Mouse (Mus musculus): ENCODE measurements around the gene Nos3. TPM values are rescaled to one million over a fixed set of nuclear protein-coding genes. Genes with fewer than 3 reads are reported as not detected.
"Not testable (repeated sequence)": the region's sequence is repeated elsewhere in the genome, so short reads cannot be mapped to it uniquely, and the experiment has no call there.

Gene Nos3
- polyA plus RNA-seq, 1 experiment from 2014 or later: 9.0 TPM

DNA sequence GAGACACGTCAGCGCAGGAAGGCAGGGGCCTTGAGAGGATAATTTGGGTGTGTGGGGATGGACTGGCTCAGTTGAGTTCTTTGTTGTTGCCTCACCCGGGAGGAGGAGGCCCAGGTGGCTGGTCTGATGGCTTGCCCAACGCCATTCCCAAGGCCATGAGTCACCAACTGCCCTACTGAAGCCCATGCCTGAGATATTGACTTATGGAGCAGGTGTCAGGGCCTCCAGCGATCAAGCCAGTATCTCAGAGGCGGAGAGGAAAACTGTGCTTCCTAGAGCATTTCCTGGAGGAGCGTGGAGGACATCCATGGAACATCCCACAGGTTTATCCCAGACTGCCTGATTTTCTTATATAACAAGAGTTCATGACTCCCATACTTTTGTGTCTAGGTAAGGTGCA lies 28.1 kb downstream of the Nos3 start:
- WGBS: 82% methylated on average over 7 of the region's 7 CpGs
- ATAC-seq (ENCODE audit: low FRiP score): no peak
- H3K4me1 ChIP-seq: peaks cover 7% of the 10 kb centered on the region
- no peak overlapping the region for H3K4me2 ChIP-seq (replicated peaks)
- H3K27ac ChIP-seq: no peak overlapping the region
- no peak overlapping the region for H3K9ac ChIP-seq
- peaks cover 22% of the 10 kb centered on the region for H3K27me3 ChIP-seq
- H3K36me3 ChIP-seq: no peaks in the 10 kb centered on the region
- no peak overlapping the region for H3K4me3 ChIP-seq
- H3K9me3 ChIP-seq (replicated peaks): no peaks in the 10 kb centered on the region

DNA sequence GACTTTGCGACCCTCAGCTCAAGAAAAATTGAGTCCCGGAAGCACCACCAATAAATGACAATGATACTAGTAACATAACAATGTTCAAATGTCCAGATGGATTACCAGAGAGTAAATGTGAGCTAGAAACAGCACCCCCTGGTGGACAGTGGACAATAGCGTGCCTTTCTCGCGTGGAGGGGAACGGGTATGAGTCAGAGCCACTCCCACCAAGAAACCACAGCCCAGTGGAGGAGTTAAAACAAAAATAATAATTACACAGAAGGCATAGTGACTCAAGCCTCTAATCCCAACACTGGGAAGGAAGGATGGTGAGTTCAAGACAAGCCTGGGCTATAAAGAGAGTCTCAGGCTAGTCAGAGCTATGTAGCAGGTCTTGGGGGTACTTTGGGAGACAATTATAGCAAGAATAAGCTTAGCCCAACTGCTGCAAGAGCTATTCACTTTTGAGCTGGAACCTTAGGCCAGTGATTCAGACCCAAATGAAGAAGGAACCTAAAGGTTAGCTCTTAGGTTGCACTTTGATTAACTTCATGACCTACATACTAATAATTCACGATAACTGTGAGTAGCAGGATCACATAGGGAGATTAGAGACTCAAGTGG lies 28.9 kb downstream of the Nos3 start, which contains the start of gene Abcb8:
Abcb8 (plus strand) TSS at position 272 of the 606 bp plus-strand sequence.
- Histone ChIP-seq H3K36me3 (no peaks in the 10 kb centered on the region), H3K9me3 (replicated peaks) (no peaks in the 10 kb centered on the region), H3K27me3 (peaks cover 14% of the 10 kb centered on the region), H3K4me3 (peak within 1 kb of the TSS; percentile 48), H3K4me1 (no peaks in the 10 kb centered on the region; the same call in 1 of the 2 replicates), H3K4me2 (replicated peaks) (peak within 1 kb of the TSS; percentile 45), H3K9ac (peak within 1 kb of the TSS; percentile 49; the same call in 1 of the 2 replicates), H3K27ac (peak within 1 kb of the TSS; percentile 67)
- 22% methylated on average over 7 of the region's 7 CpGs for WGBS
- no peak for ATAC-seq (ENCODE audit: low FRiP score)

DNA sequence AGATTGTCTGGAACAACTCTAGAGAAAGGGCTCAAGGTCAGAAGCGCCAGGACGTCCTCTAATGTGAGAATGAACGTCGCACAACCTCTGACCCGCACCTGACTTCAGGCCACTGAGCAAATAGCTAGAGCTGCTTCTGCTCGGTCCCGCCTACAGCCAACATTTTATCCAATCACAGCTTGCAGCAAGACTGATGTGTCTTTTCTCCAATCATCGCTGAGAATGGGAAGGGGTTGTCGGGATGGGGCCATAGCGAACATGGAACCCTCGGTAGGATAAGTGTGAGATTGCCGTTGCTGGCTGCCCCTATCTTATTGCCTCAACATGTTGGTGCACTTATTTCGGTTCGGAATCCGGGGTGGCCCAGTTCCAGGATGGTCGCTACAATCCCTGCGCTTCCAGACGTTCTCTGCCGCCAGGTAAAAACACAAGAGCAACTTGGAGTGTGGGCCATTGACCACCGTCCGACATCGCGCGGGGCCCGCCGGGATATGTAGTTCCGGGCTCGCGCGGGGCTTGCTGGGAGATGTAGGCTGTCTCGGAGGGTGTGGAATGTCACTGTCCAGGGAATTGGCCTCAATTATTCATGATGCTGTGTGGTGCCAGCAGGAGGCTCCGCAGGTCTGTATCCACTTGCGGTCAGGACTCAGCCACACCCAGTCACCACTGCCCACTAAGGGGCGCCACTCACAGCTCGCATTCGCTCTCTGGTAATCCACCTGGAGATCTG lies 29.7 kb downstream of the Nos3 start:
- WGBS: 2% methylated on average over 36 of the region's 36 CpGs
- ATAC-seq (ENCODE audit: low FRiP score): peak; percentile 97
- Histone ChIP-seq H3K27ac (peak overlapping the region; percentile 67), H3K4me3 (peak overlapping the region; percentile 48), H3K9me3 (replicated peaks) (no peaks in the 10 kb centered on the region), H3K36me3 (no peaks in the 10 kb centered on the region), H3K4me1 (no peaks in the 10 kb centered on the region), H3K9ac (peak overlapping the region; percentile 49; the same call in 1 of the 2 replicates), H3K27me3 (peaks cover 7% of the 10 kb centered on the region; the same call in 1 of the 2 replicates), H3K4me2 (replicated peaks) (peak overlapping the region; percentile 45)

- not testable (repeated sequence) for H3K9me3 ChIP-seq (replicated peaks); H3K4me2 ChIP-seq (replicated peaks); H3K27ac ChIP-seq; H3K9ac ChIP-seq; H3K4me1 ChIP-seq; H3K4me3 ChIP-seq; H3K27me3 ChIP-seq; ATAC-seq (ENCODE audit: low FRiP score)
- H3K36me3 ChIP-seq: peaks cover 14% of the 10 kb centered on the region
- WGBS: 91% methylated on average over 6 of the region's 6 CpGs
Measured at GRCm38 (mm10) chr5:24396254-24396653, 31.6 kb downstream of the Nos3 start.

GRCm38 (mm10) chr5:24399686-24400085 lies 35.1 kb downstream of the Nos3 start:
- peaks cover 41% of the 10 kb centered on the region for H3K36me3 ChIP-seq
- no peak overlapping the region for H3K4me3 ChIP-seq
- no peak overlapping the region for H3K4me2 ChIP-seq (replicated peaks)
- H3K4me1 ChIP-seq: no peaks in the 10 kb centered on the region
- no peaks in the 10 kb centered on the region for H3K27me3 ChIP-seq
- 90% methylated on average over 10 of the region's 10 CpGs for WGBS
- H3K9ac ChIP-seq: no peak overlapping the region
- no peaks in the 10 kb centered on the region for H3K9me3 ChIP-seq (replicated peaks)
- H3K27ac ChIP-seq: no peak overlapping the region
- ATAC-seq (ENCODE audit: low FRiP score): no peak

DNA sequence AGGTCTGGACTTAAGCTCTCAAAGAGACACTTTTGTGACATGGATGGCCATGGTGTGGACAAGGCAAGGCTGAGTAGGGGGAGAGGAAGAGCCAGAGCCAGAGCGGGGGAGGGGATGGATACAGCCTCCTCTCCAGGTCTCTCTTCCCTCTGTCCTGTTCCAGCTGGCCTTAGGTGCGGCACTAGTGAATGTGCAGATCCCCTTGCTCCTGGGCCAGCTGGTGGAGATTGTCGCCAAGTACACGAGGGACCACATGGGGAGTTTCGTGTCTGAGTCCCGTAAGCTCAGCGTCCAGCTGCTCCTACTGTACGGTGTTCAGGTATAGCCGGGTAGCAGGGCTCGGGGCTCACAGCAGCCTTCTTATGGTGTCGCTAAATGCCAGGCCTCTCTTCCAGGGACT lies 35.8 kb downstream of the Nos3 start:
- Histone ChIP-seq H3K27me3 (no peaks in the 10 kb centered on the region), H3K36me3 (peaks cover 42% of the 10 kb centered on the region), H3K4me3 (no peak overlapping the region), H3K4me1 (no peaks in the 10 kb centered on the region), H3K4me2 (replicated peaks) (no peak overlapping the region), H3K27ac (no peak overlapping the region), H3K9ac (no peak overlapping the region), H3K9me3 (replicated peaks) (no peaks in the 10 kb centered on the region)
- WGBS: 87% methylated on average over 11 of the region's 11 CpGs
- no peak for ATAC-seq (ENCODE audit: low FRiP score)

DNA sequence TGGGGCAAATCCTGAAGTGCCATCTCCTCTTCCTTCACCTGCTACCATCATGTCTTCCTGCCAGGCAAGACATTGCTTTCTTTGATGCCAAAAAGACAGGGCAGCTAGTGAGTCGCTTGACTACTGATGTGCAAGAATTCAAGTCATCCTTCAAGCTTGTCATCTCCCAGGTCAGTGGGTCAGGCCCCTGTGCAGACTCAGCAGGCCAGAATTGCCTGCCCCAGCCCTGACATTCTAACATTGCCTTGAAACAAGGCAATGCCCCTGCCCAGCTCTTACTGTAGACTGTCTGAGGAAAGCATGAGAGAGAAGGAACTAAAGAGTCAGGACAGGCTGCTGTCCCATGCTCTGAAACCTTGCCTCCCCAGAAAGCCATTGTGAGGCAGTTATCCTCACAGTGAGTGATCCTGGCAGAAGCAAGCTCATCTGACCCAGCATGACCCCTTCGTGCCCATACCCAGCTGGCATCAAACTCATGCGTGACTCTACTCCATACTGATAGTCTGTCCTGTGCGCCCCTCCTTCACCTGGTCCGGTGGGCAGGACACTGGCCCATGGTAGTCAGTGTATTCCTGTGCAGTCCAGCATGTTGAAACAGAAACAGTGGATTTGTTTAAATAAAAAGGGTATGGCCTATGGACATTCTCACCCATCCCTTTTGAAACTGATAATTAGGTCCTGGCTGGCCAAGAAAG lies 36.4 kb downstream of the Nos3 start:
- Histone ChIP-seq H3K36me3 (peaks cover 46% of the 10 kb centered on the region), H3K27ac (no peak overlapping the region), H3K9ac (no peak overlapping the region), H3K9me3 (replicated peaks) (no peaks in the 10 kb centered on the region), H3K4me2 (replicated peaks) (no peak overlapping the region), H3K4me3 (no peak overlapping the region), H3K27me3 (no peaks in the 10 kb centered on the region), H3K4me1 (no peaks in the 10 kb centered on the region)
- 95% methylated on average over 5 of the region's 5 CpGs for WGBS
- no peak for ATAC-seq (ENCODE audit: low FRiP score)

GRCm38 (mm10) chr5:24401969-24402368 lies 37.4 kb downstream of the Nos3 start:
- peaks cover 54% of the 10 kb centered on the region for H3K36me3 ChIP-seq
- WGBS: 75% methylated on average over 9 of the region's 9 CpGs
- ATAC-seq (ENCODE audit: low FRiP score): no peak

DNA sequence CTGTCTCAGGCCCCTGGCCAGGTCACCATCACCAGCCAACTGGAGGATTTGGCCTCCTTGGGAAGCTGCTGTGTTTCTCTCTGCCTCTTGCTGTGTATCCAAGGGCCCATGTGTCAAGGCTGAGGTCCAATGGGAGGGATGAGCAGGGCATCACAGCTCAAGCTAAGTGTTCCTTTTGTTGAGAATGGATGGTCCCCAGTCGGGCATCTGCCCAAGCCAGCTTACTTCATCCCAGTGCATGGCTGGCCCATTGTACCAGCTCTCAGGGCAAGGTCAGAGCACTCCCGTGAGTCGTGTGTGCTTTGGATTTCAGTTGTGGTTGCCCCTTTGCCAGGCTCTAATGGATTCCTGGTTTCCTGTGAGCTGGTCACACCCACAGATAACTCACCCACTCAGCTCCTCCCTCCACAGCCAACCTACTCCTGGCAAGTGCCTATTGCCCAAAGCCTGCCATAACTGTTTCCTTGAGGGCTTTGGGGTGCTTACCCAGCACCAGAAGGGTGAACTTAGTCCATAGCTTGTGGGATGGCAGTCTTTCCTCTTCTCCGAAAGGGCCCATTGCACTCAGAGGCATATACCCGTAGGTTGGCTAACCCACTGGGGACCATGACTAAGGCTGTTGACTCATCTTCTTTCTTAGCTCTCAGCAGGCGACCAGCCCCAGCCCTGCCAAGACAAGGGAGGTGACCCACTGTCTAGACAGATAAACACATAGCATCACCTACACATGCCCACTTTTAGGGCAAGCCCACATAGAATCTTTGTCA lies 40.2 kb downstream of the Nos3 start:
- Histone ChIP-seq H3K9ac (no peak overlapping the region), H3K27ac (no peak overlapping the region), H3K27me3 (no peaks in the 10 kb centered on the region), H3K4me1 (no peaks in the 10 kb centered on the region), H3K4me2 (replicated peaks) (no peak overlapping the region), H3K36me3 (peaks cover 68% of the 10 kb centered on the region), H3K9me3 (replicated peaks) (no peaks in the 10 kb centered on the region), H3K4me3 (no peak overlapping the region)
- 74% methylated on average over 6 of the region's 6 CpGs for WGBS
- no peak for ATAC-seq (ENCODE audit: low FRiP score)

More at GRCm38 (mm10) chr5:24401969-24402368, 37.4 kb downstream of the Nos3 start:
- Histone ChIP-seq H3K4me3 (no peak overlapping the region), H3K4me1 (no peaks in the 10 kb centered on the region), H3K9ac (no peak overlapping the region), H3K9me3 (replicated peaks) (no peaks in the 10 kb centered on the region), H3K27ac (no peak overlapping the region), H3K27me3 (no peaks in the 10 kb centered on the region), H3K4me2 (replicated peaks) (no peak overlapping the region)

DNA sequence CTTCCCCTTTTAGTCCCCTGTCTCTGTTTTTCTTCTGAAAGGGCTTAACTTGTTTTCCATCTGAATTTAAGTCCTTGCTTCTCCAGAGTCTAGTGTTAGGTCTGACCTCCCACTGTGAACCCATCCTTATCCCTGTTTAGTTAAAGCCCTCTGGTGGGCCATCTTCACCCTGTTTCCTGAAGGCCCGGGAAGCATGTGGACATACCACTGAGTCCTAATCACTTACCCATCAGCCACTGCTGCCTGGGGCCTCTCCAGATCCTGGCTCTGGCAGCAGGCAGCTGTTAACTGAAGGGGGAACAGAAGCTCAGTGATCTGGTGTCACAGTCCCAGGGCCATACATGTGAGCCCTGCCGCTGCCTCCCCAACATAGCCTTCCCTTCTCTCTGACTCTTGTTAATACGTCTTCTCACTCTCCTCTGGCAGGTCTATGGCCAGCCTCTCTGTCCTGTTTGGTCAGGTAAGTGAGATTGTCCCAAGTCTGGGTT lies 40.8 kb downstream of the Nos3 start:
- WGBS: 73% methylated on average over 3 of the region's 3 CpGs

DNA sequence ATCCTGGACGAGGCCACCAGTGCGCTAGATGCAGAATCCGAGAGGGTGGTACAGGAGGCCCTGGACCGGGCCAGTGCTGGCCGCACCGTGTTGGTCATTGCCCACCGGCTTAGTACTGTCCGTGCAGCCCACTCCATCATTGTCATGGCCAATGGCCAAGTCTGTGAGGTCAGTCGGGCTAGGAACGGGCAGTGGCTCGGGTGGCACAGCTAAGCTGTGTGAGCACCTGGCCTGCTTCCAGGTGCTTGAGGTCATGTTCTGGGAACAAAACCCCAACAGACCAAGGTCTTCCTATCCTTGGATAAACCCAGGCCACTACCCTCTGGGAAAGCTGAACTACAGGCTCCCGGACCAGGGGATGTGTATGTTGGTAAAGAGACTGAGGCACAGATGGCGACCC lies 44.0 kb downstream of the Nos3 start:
- peaks cover 34% of the 10 kb centered on the region for H3K36me3 ChIP-seq
- H3K4me3 ChIP-seq: no peak overlapping the region
- no peak for ATAC-seq (ENCODE audit: low FRiP score)
- no peak overlapping the region for H3K27ac ChIP-seq
- H3K9me3 ChIP-seq (replicated peaks): no peaks in the 10 kb centered on the region
- H3K4me1 ChIP-seq: peaks cover 7% of the 10 kb centered on the region
- 95% methylated on average over 13 of the region's 13 CpGs for WGBS
- no peak overlapping the region for H3K9ac ChIP-seq
- H3K4me2 ChIP-seq (replicated peaks): no peak overlapping the region
- peaks cover under 1% of the 10 kb centered on the region; the same call in 1 of the 2 replicates for H3K27me3 ChIP-seq

More for the DNA sequence above, 40.8 kb downstream of the Nos3 start:
- Histone ChIP-seq H3K4me2 (replicated peaks) (no peak overlapping the region), H3K9ac (no peak overlapping the region), H3K36me3 (peaks cover 63% of the 10 kb centered on the region), H3K4me3 (no peak overlapping the region), H3K27ac (no peak overlapping the region), H3K4me1 (no peaks in the 10 kb centered on the region), H3K27me3 (no peaks in the 10 kb centered on the region), H3K9me3 (replicated peaks) (no peaks in the 10 kb centered on the region)
- ATAC-seq (ENCODE audit: low FRiP score): no peak

GRCm38 (mm10) chr5:24409466-24409865 lies 44.9 kb downstream of the Nos3 start:
- peaks cover 3% of the 10 kb centered on the region; the same call in 1 of the 2 replicates for H3K27me3 ChIP-seq
- H3K27ac ChIP-seq: no peak overlapping the region
- H3K4me2 ChIP-seq (replicated peaks): no peak overlapping the region
- ATAC-seq (ENCODE audit: low FRiP score): no peak
- H3K9me3 ChIP-seq (replicated peaks): no peaks in the 10 kb centered on the region
- peaks cover 29% of the 10 kb centered on the region for H3K36me3 ChIP-seq
- H3K4me1 ChIP-seq: peaks cover 11% of the 10 kb centered on the region
- no peak overlapping the region for H3K4me3 ChIP-seq
- 79% methylated on average over 2 of the region's 2 CpGs for WGBS
- no peak overlapping the region for H3K9ac ChIP-seq

Data from hindbrain, embryonic 12.5 days (tissue).